Mouse (Mus musculus) liver, adult 2 months (tissue): ENCODE data around the gene Taf13. TPM values are rescaled to one million over a fixed set of nuclear protein-coding genes. Genes with fewer than 3 reads are reported as not detected.
"Not testable (repeated sequence)": the region's sequence is repeated elsewhere in the genome, so short reads cannot be mapped to it uniquely, and the experiment has no call there.

Experiments
- DNase-seq: peaks from one replicate; pipeline ENCODE4 v3.0.0-alpha.2; 2011; ENCODE audit warnings: low read depth, low spot score; ENCODE audit errors: extremely low read depth
- H3K27ac ChIP-seq: fragments of 200-500 bp; replicated peaks from 2 replicates; pipeline ENCODE4 v1.5.1; 2012; ENCODE audit warnings: low read depth, mild to moderate bottlenecking, control low read depth, inconsistent platforms, low read length; ENCODE audit not compliant: insufficient read depth
- H3K27me3 ChIP-seq: fragments of 200-500 bp; 2 replicates; pipeline ENCODE4 v1.6.1; 2012; ENCODE audit warnings: mild to moderate bottlenecking, moderate library complexity, low read length, inconsistent platforms; ENCODE audit not compliant: control insufficient read depth, insufficient read depth
- H3K36me3 ChIP-seq: fragments of 200-500 bp; 2 replicates; pipeline ENCODE4 v1.6.1; 2012; ENCODE audit warnings: low read length, inconsistent platforms; ENCODE audit not compliant: control insufficient read depth, insufficient read depth
- H3K4me1 ChIP-seq: fragments of 200-500 bp; 2 replicates; pipeline ENCODE4 v1.6.1; 2011; ENCODE audit warnings: low read length; ENCODE audit not compliant: control insufficient read depth, insufficient read depth
- H3K4me3 ChIP-seq: fragments of 200-500 bp; 2 replicates; pipeline ENCODE4 v1.5.1; 2011; ENCODE audit warnings: low read depth, mild to moderate bottlenecking, control low read depth, low read length, moderate library complexity; ENCODE audit not compliant: insufficient read depth
- H3K79me2 ChIP-seq: fragments of 200-500 bp; 2 replicates; pipeline ENCODE4 v1.6.1; 2012; ENCODE audit warnings: inconsistent platforms, mild to moderate bottlenecking, low read length, moderate library complexity; ENCODE audit not compliant: control insufficient read depth, insufficient read depth
- H3K9ac ChIP-seq: fragments of 200-500 bp; 2 replicates; pipeline ENCODE4 v1.6.1; 2012; ENCODE audit warnings: low read depth, mild to moderate bottlenecking, control low read depth, inconsistent platforms, low read length
- CTCF ChIP-seq: fragments of 200-500 bp; IDR thresholded peaks from 2 replicates; pipeline ENCODE4 v1.5.1; 2011; ENCODE audit warnings: low read depth, low read length, control low read depth
- POLR2A ChIP-seq: fragments of 200-500 bp; IDR thresholded peaks from 2 replicates; pipeline ENCODE4 v1.6.1; 2011; ENCODE audit warnings: low read length, control low read depth; ENCODE audit not compliant: insufficient read depth; ENCODE audit errors: extremely low read depth
- WGBS: fragments of 180-500 bp; shearing (Covaris S2); methylation state at CpG from one replicate; pipeline ENCODE4 v1.1.7; 2018; 5-methylcytosine and 5-hydroxymethylcytosine counted together
- polyA plus RNA-seq: library from polyadenylated mRNA; depleted of rRNA; stranded (reverse); fragments of >200 nt; gene quantifications from 2 replicates; pipeline ENCODE4 v1.2.3, GENCODE M21; 2012
- total RNA-seq: library from RNA; depleted of rRNA; stranded (reverse); fragments of >200 nt; gene quantifications from 2 replicates; pipeline ENCODE4 v1.2.3, GENCODE M21; 2014

Taf13 gene
- total and polyA plus RNA-seq, 2 experiments, result 2.5 to 9.9 TPM

DNA sequence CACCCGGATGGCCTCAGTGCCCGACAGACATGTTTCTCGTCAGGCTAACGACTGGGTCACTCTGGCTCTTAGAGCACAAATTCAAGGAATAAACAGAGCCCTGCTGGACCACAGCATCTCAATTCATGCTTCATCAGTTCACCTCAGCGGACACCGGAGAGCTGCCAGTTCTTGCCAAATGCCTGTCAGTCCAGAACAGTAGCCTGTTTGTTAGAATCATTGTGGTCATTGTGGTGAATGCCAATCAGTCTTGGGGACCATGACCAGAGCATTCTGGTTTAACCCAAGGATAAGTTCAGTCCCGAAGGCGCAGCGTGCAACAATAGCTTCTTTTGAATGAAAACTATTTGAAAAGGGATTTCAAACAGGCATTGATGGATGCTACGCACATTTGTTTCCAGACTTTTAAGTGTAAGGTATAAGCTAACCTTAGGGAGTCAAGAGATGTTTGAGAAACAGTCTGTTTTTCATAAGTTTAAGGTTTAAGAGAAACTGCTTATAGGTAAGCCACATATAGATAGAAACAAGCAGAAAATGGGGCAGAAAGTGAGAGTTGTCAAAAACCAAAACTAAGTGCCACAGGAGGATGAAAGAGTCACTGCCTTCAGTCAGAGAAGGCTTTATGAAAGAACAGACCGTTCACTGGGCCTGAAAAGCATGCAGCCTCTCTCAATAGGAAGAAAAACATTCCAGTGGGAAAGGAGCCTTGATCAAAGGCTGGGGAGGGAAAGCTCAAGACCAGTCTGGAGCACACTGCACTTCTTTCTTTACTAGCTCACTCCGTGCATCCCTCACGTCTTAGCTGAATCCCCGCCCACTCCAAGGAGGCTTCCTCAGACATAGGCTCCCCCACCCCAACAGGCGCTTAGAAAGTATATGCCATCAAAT is 3.3 kb upstream of the Taf13 start:
- Histone ChIP-seq H3K27ac (no peak overlapping the region), H3K4me3 (no peak overlapping the region), H3K4me1 (0 out of 2 replicates have a peak, but pooled peaks cover 2% of the 10 kb centered on the region), H3K9ac (no peak overlapping the region), H3K79me2 (0 out of 2 replicates have a peak, but pooled peaks cover 2% of the 10 kb centered on the region), H3K36me3 (no peaks in the 10 kb centered on the region), H3K27me3 (no peaks in the 10 kb centered on the region)
- no peak for DNase-seq
- TF ChIP-seq CTCF (no peak), POLR2A (no peak)
- WGBS, result 75% methylated on average over 15 of the region's 15 CpGs

DNA sequence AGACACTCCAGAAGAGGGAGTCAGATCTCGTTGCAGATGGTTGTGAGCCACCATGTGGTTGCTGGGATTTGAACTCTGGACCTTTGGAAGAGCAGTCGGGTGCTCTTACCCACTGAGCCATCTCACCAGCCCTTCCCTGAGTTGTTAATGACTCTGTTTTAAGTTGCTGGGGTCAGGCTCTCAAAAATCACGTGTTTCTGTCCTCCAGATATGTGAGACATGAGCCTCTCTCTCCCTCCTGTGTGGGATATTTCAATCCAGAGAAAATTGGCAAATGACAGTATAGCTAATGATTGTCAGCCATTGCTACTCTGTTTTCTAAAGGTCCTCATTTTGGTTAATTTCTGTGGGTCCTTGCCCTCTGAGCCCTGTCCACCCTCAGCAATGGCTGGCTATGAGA is 1.9 kb upstream of the Taf13 start:
- H3K36me3 ChIP-seq, H3K79me2 ChIP-seq, H3K27ac ChIP-seq, H3K4me1 ChIP-seq, H3K9ac ChIP-seq, DNase-seq, H3K27me3 ChIP-seq, H3K4me3 ChIP-seq: not testable (repeated sequence)
- 35% methylated on average over 3 of the region's 3 CpGs for WGBS

DNA sequence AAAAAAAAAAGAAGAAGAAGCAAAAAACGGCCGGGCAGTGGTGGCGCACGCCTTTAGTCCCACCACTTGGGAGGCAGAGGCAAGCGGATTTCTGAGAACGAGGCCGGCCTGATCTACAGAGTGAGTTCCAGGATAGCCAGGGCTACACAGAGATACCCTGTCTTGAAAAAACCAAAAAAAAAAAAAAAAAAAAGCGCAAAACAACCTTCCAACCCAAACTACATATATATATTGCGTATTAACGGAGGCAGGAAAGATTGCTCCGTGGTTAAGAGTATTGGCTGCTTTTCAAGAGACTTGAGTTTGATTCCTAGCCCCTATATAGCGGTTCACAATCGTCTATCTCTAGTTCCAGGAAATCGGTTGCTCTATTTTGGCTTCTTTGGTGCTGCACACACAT is 685 bp upstream of the Taf13 start:
- H3K79me2 ChIP-seq, result peaks cover 8% of the 10 kb centered on the region; the same call in 1 of the 2 replicates
- no peak overlapping the region for H3K27ac ChIP-seq
- H3K9ac ChIP-seq, result no peak overlapping the region
- TF ChIP-seq CTCF, result no peak
- no peak for TF ChIP-seq POLR2A
- 87% methylated on average over 14 of the region's 14 CpGs for WGBS
- no peak overlapping the region for H3K4me3 ChIP-seq
- DNase-seq, result no peak
- H3K27me3 ChIP-seq, result no peaks in the 10 kb centered on the region
- no peaks in the 10 kb centered on the region for H3K36me3 ChIP-seq
- H3K4me1 ChIP-seq, result no peaks in the 10 kb centered on the region

DNA sequence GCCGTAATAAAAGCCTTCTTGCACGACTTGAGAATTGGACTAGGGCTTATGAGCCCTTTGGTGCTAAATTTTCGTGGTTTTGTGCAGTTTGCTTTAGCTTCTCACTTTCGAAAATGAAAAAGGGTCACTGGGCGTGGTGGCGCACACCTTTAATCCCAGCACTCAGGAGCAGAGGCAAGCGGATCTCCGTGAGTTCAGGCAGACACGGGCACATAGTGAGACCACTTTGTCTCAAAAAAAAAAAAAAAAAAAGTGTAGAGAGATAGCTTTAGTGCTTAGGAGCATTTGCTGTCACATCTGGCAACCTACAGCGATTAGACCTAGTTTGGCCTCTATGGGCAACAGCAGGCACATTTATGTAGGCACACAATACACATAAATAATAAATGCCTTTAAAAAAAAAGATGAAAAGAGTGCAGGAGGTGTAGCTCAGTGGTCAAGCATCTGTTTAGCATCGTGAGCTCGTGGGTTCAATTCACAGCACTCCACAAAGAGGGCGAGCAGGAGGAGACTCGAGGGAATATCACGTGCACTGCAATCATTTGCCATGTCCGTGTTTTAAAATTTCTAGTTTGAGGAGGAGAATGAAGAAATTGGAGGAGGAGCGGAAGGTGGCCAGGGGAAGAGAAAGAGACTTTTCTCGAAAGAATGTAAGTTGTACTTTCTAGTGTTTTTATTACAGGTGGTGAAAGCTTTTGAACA is 962 bp downstream of the Taf13 start:
- Histone ChIP-seq H3K9ac (peak overlapping the region; percentile 89; the same call in 1 of the 2 replicates), H3K27ac (no peak overlapping the region), H3K36me3 (no peaks in the 10 kb centered on the region), H3K27me3 (no peaks in the 10 kb centered on the region), H3K79me2 (peaks cover 8% of the 10 kb centered on the region; the same call in 1 of the 2 replicates), H3K4me1 (no peaks in the 10 kb centered on the region), H3K4me3 (peak overlapping the region; percentile 93)
- DNase-seq, result no peak
- 46% methylated on average over 18 of the region's 18 CpGs for WGBS
- TF ChIP-seq POLR2A, result no peak
- no peak for TF ChIP-seq CTCF

DNA sequence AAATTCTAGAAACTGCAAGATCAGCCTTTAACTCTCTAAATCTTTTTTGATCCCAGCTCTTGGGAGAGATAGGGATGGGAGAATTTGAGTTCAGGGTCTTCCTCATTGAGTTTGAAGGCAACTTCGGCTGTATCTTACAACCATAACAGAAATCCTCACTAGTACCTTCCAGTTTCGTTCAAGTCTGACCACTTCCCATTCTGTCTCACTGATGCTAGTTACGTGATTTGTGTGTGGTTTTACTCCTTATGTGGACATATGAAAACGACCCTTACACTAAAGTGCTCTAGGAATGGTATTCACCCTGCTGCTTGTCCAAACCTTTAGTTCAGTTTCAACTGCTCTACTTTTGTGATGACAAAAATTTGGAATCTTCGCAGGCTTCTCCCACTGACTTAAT is 2.5 kb downstream of the Taf13 start:
- DNase-seq, result no peak
- no peaks in the 10 kb centered on the region for H3K4me1 ChIP-seq
- H3K9ac ChIP-seq, result no peak overlapping the region
- H3K4me3 ChIP-seq, result no peak overlapping the region
- no peaks in the 10 kb centered on the region for H3K27me3 ChIP-seq
- peaks cover 1% of the 10 kb centered on the region; the same call in 1 of the 2 replicates for H3K36me3 ChIP-seq
- peaks cover 8% of the 10 kb centered on the region; the same call in 1 of the 2 replicates for H3K79me2 ChIP-seq
- no peak for TF ChIP-seq CTCF
- no peak for TF ChIP-seq POLR2A
- 90% methylated on average over 5 of the region's 5 CpGs for WGBS
- H3K27ac ChIP-seq, result no peak overlapping the region

DNA sequence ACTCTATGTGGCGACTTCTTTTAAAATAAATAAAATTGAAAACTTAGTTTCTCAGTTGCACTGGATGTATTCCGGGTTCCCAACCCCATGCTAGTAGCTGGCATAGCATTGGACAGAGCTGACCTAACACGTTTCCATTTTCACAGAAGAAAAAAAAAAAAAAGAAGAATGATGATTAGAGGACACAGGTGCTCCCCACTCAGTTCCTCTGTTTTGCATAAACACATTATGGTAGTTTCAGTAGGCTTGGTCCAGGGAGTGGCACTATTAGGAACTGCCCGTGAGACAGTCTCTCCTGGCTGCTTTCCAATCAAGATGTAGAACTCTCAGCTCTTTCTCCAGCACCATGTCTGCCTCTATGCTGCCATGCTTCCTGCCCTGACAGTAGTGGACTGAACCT is 13.1 kb downstream of the Taf13 start:
- H3K9ac ChIP-seq, result no peak overlapping the region
- H3K4me1 ChIP-seq, result no peaks in the 10 kb centered on the region
- H3K36me3 ChIP-seq, result peaks cover 4% of the 10 kb centered on the region
- no peak overlapping the region for H3K27ac ChIP-seq
- no peak for TF ChIP-seq CTCF
- no peak for TF ChIP-seq POLR2A
- no peak overlapping the region for H3K4me3 ChIP-seq
- 80% methylated on average over 4 of the region's 4 CpGs for WGBS
- H3K79me2 ChIP-seq, result no peaks in the 10 kb centered on the region
- H3K27me3 ChIP-seq, result no peaks in the 10 kb centered on the region
- no peak for DNase-seq
